Mouse (Mus musculus) megakaryocyte progenitor cell, adult 5-6 weeks (primary cell): ENCODE data around the gene Aloxe3. TPM values are rescaled to one million over a fixed set of nuclear protein-coding genes. Genes with fewer than 3 reads are reported as not detected.

Experiments
- ATAC-seq: replicated peaks from 2 replicates; pipeline ENCODE4 v1.8.0; 2016; ENCODE audit warnings: mild to moderate bottlenecking, moderate TSS enrichment, inconsistent platforms; ENCODE audit not compliant: poor library complexity
- total RNA-seq, 2 experiments: library from RNA; stranded (forward) in 1 of 2; stranded (reverse) in 1 of 2; fragments of 157-497, 149-512 nt in 1 of 2; fragments of 200-1000 nt in 1 of 2; gene quantifications; 2 replicates each; pipeline versions ENCODE4 v1.2.3 to v1.2.4; 2015 to 2017

The Aloxe3 gene
- total RNA-seq, 2 experiments from 2014 or later: not detected

DNA sequence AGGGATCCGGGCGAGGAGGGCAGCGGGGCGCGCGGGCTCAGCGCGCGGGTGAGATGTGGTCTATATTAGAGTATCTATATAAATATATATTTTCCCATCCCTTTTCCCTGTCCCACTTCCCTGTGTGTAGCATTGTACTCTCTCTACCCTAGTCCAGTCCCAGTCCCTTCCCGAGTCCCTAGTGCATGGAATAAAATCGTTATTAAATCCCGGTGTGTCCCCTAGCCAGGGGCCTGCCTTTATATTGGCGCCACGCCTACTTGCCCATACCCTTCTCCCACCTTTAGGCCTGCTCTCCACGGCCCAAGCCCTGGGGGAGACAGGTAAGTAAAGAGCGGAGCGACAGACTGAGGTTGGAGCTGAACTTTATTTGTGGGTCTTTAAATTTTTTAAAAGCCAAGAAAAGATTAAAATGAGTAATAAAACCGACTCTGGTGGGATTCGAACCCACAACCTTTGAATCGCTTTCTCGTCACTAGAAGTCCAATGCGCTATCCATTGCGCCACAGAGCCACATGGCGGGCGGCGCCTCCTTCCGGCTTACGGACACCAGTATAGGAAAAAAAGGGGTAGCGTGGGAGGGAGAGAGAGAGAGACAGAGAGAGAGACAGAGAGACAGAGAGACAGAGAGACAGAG is 2.5 kb upstream of the Aloxe3 start:
- peak; percentile 26 for ATAC-seq

- peak; percentile 44 for ATAC-seq
Measured at GRCm38 (mm10) chr11:69123693-69124497, 1.8 kb upstream of the Aloxe3 start.

DNA sequence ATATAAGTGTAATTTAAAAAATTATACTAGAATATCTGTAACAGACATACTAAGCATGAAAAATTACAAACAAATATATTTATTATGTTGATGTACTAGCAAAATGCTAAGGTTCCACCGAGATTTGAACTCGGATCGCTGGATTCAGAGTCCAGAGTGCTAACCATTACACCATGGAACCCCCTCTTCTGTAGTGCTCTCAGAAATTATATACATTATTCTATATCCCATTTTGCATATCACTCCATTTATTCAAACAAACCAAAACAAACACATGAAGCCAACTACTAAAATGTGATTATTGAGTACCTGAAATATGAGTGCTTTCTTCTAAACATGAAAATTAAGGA is 1.2 kb upstream of the Aloxe3 start:
- peak; percentile 4 for ATAC-seq

DNA sequence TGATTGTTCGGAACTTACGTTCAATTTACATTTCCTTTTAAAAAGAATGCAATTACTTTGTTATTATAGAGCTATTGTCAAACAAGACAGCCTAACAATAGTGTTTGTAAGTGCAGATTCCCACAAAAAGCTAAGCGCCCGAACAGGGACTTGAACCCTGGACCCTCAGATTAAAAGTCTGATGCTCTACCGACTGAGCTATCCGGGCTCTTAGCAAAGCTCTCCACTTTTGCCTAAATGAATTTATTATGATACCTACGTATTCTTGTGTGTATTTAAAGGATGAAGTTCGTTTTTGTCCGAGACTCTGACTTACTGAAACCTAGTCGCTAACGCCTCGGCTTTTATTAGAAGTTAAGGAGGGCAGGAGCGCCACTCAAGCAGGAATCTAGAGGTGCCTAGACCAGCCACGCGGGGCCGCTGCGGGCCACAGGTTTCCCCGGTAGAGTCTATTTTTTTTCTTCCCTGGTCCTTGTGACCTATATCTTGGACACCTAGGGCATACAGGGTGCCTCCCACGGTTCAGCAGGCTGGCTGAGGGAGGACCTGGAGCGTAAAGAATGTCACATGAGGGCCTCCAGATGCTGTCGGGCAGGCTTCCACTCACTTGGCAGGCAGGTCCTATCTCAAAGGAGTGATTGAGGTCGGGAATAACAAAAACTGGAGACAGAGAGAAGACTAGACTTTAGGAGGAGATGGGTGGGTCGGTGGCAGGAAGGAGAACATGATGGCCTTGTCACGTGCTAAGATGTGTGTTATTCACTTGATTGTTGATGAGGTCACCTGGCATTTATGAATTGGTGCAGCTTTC is 450 bp upstream of the Aloxe3 start:
- peak; percentile 40 for ATAC-seq

GRCm38 (mm10) chr11:69125919-69126705 is 416 bp downstream of the Aloxe3 start:
- no peak for ATAC-seq

GRCm38 (mm10) chr11:69126706-69127095 is 1.0 kb downstream of the Aloxe3 start:
- no peak for ATAC-seq

GRCm38 (mm10) chr11:69128426-69129122 is 2.9 kb downstream of the Aloxe3 start:
- no peak for ATAC-seq

GRCm38 (mm10) chr11:69133566-69133922 is 7.8 kb downstream of the Aloxe3 start:
- ATAC-seq: peak; percentile 6; the same call in 1 of the 2 replicates

GRCm38 (mm10) chr11:69133923-69134621 is 8.4 kb downstream of the Aloxe3 start:
- ATAC-seq: peak; percentile 87

DNA sequence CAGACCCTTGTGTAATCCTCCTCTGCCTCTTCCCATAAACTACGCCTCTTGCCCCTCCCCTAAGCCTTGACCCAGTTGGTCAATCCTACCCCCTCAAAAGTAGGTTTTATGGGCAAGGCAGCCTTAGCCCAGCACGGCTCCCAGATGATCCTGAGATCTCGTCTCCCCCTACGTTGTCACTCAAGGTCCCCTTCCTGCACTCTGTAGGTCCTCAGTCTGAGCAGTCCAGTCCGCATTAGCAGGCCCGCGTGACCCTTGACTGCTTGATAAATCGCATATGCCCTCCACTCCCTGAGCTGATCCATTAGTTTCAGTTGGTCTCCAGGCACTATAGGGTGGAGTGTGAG is 8.9 kb downstream of the Aloxe3 start:
- ATAC-seq: no peak

DNA sequence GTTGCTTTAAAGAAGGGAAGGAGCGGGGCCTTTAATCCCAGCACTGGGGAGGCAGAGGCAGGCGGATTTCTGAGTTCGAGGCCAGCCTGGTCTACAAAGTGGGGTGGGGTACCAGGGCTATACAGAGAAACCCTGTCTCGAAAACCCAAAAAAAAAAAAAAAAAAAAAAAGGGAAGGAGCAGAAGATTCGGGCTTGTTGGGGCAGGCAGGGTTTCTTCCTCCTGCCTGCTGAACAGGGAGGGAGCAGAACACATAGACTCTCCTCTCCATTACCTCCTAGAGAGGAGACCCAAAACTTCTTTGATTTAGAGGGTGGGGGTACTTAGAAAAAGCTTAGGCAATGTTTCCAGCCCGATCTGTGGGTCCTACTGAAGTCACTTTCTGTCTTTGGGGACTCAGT is 9.7 kb downstream of the Aloxe3 start:
- no peak for ATAC-seq

- ATAC-seq: no peak
Measured at GRCm38 (mm10) chr11:69147546-69147945, 21.9 kb downstream of the Aloxe3 start.

DNA sequence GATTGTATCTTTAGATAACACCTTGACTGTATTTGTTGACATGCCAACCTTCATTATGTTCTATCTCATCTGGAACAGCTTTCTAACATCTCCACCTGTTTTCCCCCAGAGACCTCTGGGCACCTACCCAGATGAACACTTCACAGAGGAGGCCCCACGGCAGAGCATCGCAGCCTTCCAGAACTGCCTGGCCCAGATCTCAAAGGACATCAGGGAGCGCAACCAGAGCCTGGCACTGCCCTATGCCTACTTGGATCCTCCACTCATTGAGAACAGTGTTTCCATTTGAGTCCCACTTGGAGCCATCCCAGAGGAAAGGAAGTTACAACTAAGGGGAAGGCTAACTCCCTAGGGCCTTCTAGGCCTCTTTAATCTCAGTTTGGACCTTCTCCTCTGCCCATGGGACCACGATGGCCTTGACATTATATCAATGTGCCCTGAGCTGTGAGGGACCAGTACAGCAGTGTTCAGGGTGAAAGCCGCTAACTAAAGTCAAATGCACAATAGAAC is 22.8 kb downstream of the Aloxe3 start:
- ATAC-seq: no peak

DNA sequence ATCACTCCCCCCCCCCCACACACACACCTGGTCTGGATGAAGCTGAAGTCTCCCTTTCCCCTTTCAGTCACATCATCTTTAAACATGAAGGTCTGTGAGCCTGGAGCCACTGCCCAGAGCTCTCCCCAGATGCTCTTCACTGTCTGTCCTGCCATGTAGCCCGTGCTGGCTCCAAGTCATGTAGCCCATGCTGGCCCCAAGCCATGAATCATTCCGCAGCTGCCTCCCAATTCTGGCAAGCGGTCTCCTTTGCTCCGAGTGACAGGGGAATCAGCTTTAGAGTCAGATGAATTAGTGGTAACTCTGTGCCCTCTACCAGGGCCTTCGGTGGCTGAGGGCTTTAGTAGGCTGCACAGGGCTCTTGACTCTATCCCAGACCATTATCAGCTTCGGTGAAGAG is 24.0 kb downstream of the Aloxe3 start:
- ATAC-seq: no peak

GRCm38 (mm10) chr11:69150444-69150843 is 24.7 kb downstream of the Aloxe3 start:
- peak; percentile 94 for ATAC-seq

DNA sequence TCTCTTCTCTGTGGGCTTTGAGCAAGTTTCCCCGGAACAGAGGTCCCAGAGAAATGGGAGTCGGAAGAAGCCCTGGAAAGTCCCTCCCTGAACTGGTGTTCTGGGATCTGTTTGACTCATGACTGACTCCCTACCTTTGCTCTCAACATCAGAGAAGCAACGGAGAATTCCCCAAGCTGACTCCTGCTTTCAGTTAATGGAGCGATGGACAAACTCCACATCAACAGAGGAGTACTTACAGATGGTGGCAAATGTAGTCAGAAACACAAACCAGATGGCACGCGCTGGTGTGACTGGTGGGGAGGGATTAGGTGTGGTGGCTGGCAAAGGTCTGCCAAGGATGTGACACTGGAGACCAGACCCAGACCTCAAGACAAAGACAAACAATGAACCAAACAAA is 25.3 kb downstream of the Aloxe3 start:
- no peak for ATAC-seq

DNA sequence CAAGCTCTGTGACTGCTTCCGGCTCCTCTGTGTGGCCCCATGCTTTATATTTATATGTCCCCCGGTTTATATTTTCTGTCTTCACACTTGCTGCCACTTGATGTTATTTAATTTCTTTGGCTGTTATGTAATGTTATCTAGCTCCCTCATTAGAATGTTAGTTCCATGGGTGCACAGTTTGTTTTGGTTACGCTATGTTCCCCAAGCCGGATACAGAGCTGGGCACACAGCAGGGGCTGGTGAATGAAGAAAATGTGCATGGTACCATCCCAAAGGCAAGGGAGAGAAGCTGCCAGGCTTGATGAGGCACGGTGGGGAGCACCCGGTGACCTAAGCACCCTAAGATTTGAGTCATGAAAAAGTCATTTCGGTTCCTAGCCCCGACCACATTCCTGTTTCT is 28.1 kb downstream of the Aloxe3 start:
- ATAC-seq: no peak

DNA sequence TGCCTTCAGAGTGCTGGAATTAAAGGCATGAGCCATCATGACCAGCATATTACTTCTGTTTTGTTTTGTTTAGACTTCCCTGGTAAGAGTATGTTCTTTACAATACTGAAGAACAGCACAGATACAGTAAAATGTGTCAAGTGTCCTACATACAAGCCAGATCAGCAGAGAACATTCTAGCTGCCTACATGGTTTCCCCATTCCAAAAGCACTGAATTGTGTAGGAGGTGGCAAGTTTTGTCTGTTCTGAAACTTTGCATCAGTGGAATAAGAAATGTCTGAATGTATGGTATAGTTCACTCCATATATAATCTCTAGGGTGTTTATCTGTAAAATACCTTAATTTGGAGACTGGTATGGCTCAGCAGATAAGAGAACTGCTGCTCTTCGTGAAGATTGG is 29.7 kb downstream of the Aloxe3 start:
- peak; percentile 46; the same call in 1 of the 2 replicates for ATAC-seq

GRCm38 (mm10) chr11:69156800-69157199 is 31.1 kb downstream of the Aloxe3 start, which contains the start of gene Alox12b:
TSS of gene Alox12b (plus strand) at chr11:69156989.
- ATAC-seq: 0 out of 2 replicates have a peak, but pooled peaks have one; percentile 29
